Mouse (Mus musculus) myocyte (in vitro differentiated cells): ENCODE results near the gene Tpra1. TPM values are rescaled to one million over a fixed set of nuclear protein-coding genes. Genes with fewer than 3 reads are reported as not detected.

Source experiments
- H3K27me3 ChIP-seq: one replicate; pipeline ENCODE4 v1.6.1; 2011; ENCODE audit not compliant: control insufficient read depth, insufficient read depth, insufficient read length
- H3K36me3 ChIP-seq: one replicate; pipeline ENCODE4 v1.6.1; 2011; ENCODE audit not compliant: control insufficient read depth, insufficient read depth
- H3K4me2 ChIP-seq: one replicate; pipeline ENCODE4 v1.6.1; 2011; ENCODE audit warnings: low read depth, control low read depth
- H3K4me3 ChIP-seq: one replicate; pipeline ENCODE4 v1.5.1; 2011; ENCODE audit warnings: mild to moderate bottlenecking, control low read depth, moderate library complexity
- H3K79me2 ChIP-seq: one replicate; pipeline ENCODE4 v1.6.1; 2011; ENCODE audit not compliant: control insufficient read depth, insufficient read depth
- H3ac ChIP-seq: one replicate; pipeline ENCODE4 v1.6.1; 2011; ENCODE audit not compliant: control insufficient read depth, insufficient read length
- CEBPB ChIP-seq: IDR thresholded peaks from 2 replicates; pipeline ENCODE4 v1.6.1; 2011; ENCODE audit warnings: mild to moderate bottlenecking, moderate library complexity; ENCODE audit not compliant: poor library complexity, insufficient read depth, severe bottlenecking
- E2F4 ChIP-seq: IDR thresholded peaks from one replicate; pipeline ENCODE4 v1.6.1; 2011; ENCODE audit warnings: mild to moderate bottlenecking, control low read depth, moderate library complexity; ENCODE audit not compliant: insufficient read depth
- MAX ChIP-seq: IDR thresholded peaks from one replicate; pipeline ENCODE4 v1.6.1; 2011; ENCODE audit warnings: low read depth, mild to moderate bottlenecking, control low read depth
- MYOD1 ChIP-seq, 3 experiments: IDR thresholded peaks; one replicate each; pipeline ENCODE4 v1.6.1; 2011; ENCODE audit warnings: control low read depth in 2 of 3, low read depth in 2 of 3, mild to moderate bottlenecking in 2 of 3, moderate library complexity in 1 of 3; ENCODE audit not compliant: insufficient read length in 2 of 3, control insufficient read depth in 1 of 3
- MYOG ChIP-seq, 3 experiments: IDR thresholded peaks; one replicate each; pipeline ENCODE4 v1.6.1; 2011; ENCODE audit warnings: control low read depth in 2 of 3, low read depth in 2 of 3, mild to moderate bottlenecking in 2 of 3; ENCODE audit not compliant: insufficient read length in 2 of 3, control insufficient read depth in 1 of 3, insufficient read depth in 1 of 3
- POLR2A ChIP-seq: IDR thresholded peaks from one replicate; pipeline ENCODE4 v1.6.1; 2011; ENCODE audit warnings: low read depth, mild to moderate bottlenecking, control low read depth, moderate library complexity; ENCODE audit not compliant: insufficient read length
- POLR2AphosphoS2 ChIP-seq: IDR thresholded peaks from one replicate; pipeline ENCODE4 v1.6.1; 2011; ENCODE audit warnings: low read depth, control low read depth; ENCODE audit not compliant: insufficient read length
- REST ChIP-seq: IDR thresholded peaks from one replicate; pipeline ENCODE4 v1.6.1; 2011; ENCODE audit warnings: mild to moderate bottlenecking, control low read depth, moderate library complexity; ENCODE audit not compliant: insufficient read depth, insufficient read length
- SRF ChIP-seq: IDR thresholded peaks from one replicate; pipeline ENCODE4 v1.6.1; 2011; ENCODE audit warnings: low read depth; ENCODE audit not compliant: control insufficient read depth, insufficient read length
- TCF12 ChIP-seq: IDR thresholded peaks from one replicate; pipeline ENCODE4 v1.6.1; 2011; ENCODE audit warnings: mild to moderate bottlenecking, control low read depth; ENCODE audit not compliant: poor library complexity, insufficient read depth, severe bottlenecking
- TCF3 ChIP-seq: IDR thresholded peaks from one replicate; pipeline ENCODE4 v1.6.1; 2011; ENCODE audit warnings: low read depth, control low read depth; ENCODE audit not compliant: insufficient read length
- USF1 ChIP-seq: IDR thresholded peaks from one replicate; pipeline ENCODE4 v1.6.1; 2011; ENCODE audit warnings: low read depth, mild to moderate bottlenecking, control low read depth, moderate library complexity
- polyA plus RNA-seq: library from polyadenylated mRNA; unstranded; fragments of >200 nt; fragmentation: generic; extraction: Trizol; gene quantifications from one replicate; pipeline ENCODE4 v1.2.1, GENCODE M21; 2012; ENCODE audit warnings: missing spikeins

Tpra1 gene
- polyA plus RNA-seq, 1 experiment = 27.3 TPM

- Histone ChIP-seq H3K4me3 (no peak overlapping the region), H3K27me3 (no peaks in the 10 kb centered on the region), H3K79me2 (no peaks in the 10 kb centered on the region), H3K4me2 (no peak overlapping the region), H3K36me3 (no peaks in the 10 kb centered on the region), H3ac (no peak overlapping the region)
- TF ChIP-seq MAX (no peak), TCF3 (no peak), USF1 (no peak), POLR2AphosphoS2 (no peak), E2F4 (no peak), TCF12 (no peak)
Observed at GRCm38 (mm10) chr6:88929451-88929850, 27.4 kb downstream of the Tpra1 start.

DNA sequence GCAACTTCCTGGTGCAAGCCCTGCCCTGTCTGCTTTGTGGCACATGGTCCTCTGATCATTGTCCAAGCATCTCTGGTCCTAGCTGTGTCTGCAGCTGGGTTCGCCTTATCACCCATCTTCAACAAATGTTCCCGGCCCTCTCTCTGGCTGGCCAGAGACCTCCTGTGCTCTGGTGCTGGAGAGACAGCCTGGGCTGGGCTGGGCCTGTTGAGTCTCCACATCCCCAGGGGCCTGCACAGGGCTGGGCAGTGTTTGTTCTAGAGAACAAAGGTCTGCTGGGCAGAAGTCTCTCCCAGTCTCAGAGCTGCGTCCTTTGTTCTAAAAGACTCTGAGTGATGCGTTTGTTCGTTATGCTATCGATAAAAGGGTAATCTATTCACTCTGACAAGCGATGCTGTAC lies 28.0 kb downstream of the Tpra1 start:
- H3K4me3 ChIP-seq = no peak overlapping the region
- no peaks in the 10 kb centered on the region for H3K27me3 ChIP-seq

DNA sequence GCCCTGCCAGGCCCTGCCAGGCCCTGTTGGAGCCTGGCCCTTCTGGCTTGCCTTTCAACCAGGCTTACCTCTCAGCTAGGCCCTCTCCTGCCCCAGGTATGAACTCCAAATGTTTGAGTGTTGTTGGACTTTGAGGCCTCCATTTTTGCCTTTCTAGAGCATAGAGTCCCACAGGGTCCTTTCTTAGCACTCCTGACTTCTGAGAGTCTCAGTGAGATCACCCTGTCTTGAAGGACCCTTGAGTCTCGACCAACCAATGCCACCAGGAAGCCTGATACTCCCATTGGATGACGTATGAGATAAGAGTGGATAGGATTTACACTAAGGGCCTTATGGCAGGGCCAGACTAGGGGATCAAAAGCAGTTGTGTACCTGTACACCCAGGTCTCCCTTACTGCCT lies 29.4 kb downstream of the Tpra1 start:
- H3K4me3 ChIP-seq = no peak overlapping the region
- no peak for TF ChIP-seq SRF
- no peak for TF ChIP-seq MYOG (IDR thresholded peaks at IDR 0.05; ENCODE audit: control insufficient read depth in 1 of 3, insufficient read depth in 1 of 3, insufficient read length in 2 of 3, low read depth in 2 of 3)
- TF ChIP-seq MYOD1 (IDR thresholded peaks at IDR 0.05; ENCODE audit: control insufficient read depth in 1 of 3, insufficient read length in 2 of 3, low read depth in 2 of 3) = no peak
- no peak for TF ChIP-seq TCF3
- TF ChIP-seq MAX = no peak
- TF ChIP-seq CEBPB = no peak
- no peak for TF ChIP-seq POLR2A
- TF ChIP-seq TCF12 = no peak
- no peak for TF ChIP-seq REST
- TF ChIP-seq E2F4 = no peak
- no peak for TF ChIP-seq POLR2AphosphoS2
- no peak for TF ChIP-seq USF1
- H3K79me2 ChIP-seq = no peaks in the 10 kb centered on the region
- no peaks in the 10 kb centered on the region for H3K27me3 ChIP-seq
- H3ac ChIP-seq = no peak overlapping the region
- H3K36me3 ChIP-seq = no peaks in the 10 kb centered on the region
- no peak overlapping the region for H3K4me2 ChIP-seq

More for the DNA sequence above, 28.0 kb downstream of the Tpra1 start:
- Histone ChIP-seq H3K36me3 (no peaks in the 10 kb centered on the region), H3ac (no peak overlapping the region), H3K4me2 (no peak overlapping the region), H3K79me2 (no peaks in the 10 kb centered on the region)
- no peak for TF ChIP-seq TCF12
- TF ChIP-seq MAX = no peak
- TF ChIP-seq POLR2AphosphoS2 = no peak
- TF ChIP-seq USF1 = no peak
- no peak for TF ChIP-seq CEBPB
- no peak for TF ChIP-seq SRF
- no peak for TF ChIP-seq POLR2A
- TF ChIP-seq MYOD1 (IDR thresholded peaks at IDR 0.05; ENCODE audit: control insufficient read depth in 1 of 3, insufficient read length in 2 of 3, low read depth in 2 of 3) = no peak
- TF ChIP-seq REST = no peak
- TF ChIP-seq MYOG (IDR thresholded peaks at IDR 0.05; ENCODE audit: control insufficient read depth in 1 of 3, insufficient read depth in 1 of 3, insufficient read length in 2 of 3, low read depth in 2 of 3) = no peak
- no peak for TF ChIP-seq E2F4
- TF ChIP-seq TCF3 = no peak

GRCm38 (mm10) chr6:88934132-88934531 lies 32.1 kb downstream of the Tpra1 start:
- H3K4me2 ChIP-seq = no peak overlapping the region
- no peaks in the 10 kb centered on the region for H3K27me3 ChIP-seq
- H3ac ChIP-seq = no peak overlapping the region
- TF ChIP-seq MYOG (IDR thresholded peaks at IDR 0.05; ENCODE audit: control insufficient read depth in 1 of 3, insufficient read depth in 1 of 3, insufficient read length in 2 of 3, low read depth in 2 of 3) (no peak), E2F4 (no peak), MAX (no peak), SRF (no peak), MYOD1 (IDR thresholded peaks at IDR 0.05; ENCODE audit: control insufficient read depth in 1 of 3, insufficient read length in 2 of 3, low read depth in 2 of 3) (no peak), REST (no peak), TCF12 (no peak), TCF3 (no peak), CEBPB (no peak), POLR2A (no peak), USF1 (no peak), POLR2AphosphoS2 (no peak)
- H3K36me3 ChIP-seq = no peaks in the 10 kb centered on the region
- no peak overlapping the region for H3K4me3 ChIP-seq
- no peaks in the 10 kb centered on the region for H3K79me2 ChIP-seq

GRCm38 (mm10) chr6:88934816-88935215 lies 32.8 kb downstream of the Tpra1 start:
- TF ChIP-seq TCF12 (no peak), MYOG (IDR thresholded peaks at IDR 0.05; ENCODE audit: control insufficient read depth in 1 of 3, insufficient read depth in 1 of 3, insufficient read length in 2 of 3, low read depth in 2 of 3) (no peak), USF1 (no peak), E2F4 (no peak), REST (no peak), SRF (no peak), TCF3 (no peak), MAX (no peak), POLR2AphosphoS2 (no peak), POLR2A (no peak), CEBPB (no peak), MYOD1 (IDR thresholded peaks at IDR 0.05; ENCODE audit: control insufficient read depth in 1 of 3, insufficient read length in 2 of 3, low read depth in 2 of 3) (no peak)
- Histone ChIP-seq H3K36me3 (no peaks in the 10 kb centered on the region), H3ac (no peak overlapping the region), H3K4me3 (no peak overlapping the region), H3K79me2 (no peaks in the 10 kb centered on the region), H3K4me2 (peak overlapping the region; percentile 4), H3K27me3 (no peaks in the 10 kb centered on the region)
